Mouse (Mus musculus): Measurements from ENCODE around the gene Zfp341.

The Zfp341 gene

GRCm38 (mm10) chr2:154586405-154586804 lies 26.7 kb upstream of the Zfp341 start:
- DNase-seq (ENCODE audit: low read depth), result peak; percentile 75

DNA sequence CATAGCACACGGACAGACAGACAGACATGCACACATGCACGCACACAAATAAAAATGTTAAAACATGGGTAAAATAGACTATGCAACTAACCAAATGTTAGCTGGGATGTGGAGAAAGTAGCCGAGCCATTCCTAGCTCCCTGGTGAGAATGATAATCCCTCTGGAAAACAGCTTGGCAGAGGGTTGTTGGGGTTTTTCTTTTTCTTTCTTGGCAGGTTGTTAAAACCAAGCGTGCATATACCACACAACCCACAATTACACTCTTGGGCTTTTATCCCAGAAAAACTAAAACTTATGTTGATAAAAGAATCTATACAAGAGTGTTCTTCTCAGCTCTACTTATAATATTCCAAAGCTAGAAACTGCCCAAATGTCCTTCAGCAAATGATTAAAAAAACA lies 24.0 kb upstream of the Zfp341 start:
- DNase-seq (ENCODE audit: low read depth), result no peak

GRCm38 (mm10) chr2:154591239-154591638 lies 21.9 kb upstream of the Zfp341 start:
- no peak for DNase-seq (ENCODE audit: low read depth)

DNA sequence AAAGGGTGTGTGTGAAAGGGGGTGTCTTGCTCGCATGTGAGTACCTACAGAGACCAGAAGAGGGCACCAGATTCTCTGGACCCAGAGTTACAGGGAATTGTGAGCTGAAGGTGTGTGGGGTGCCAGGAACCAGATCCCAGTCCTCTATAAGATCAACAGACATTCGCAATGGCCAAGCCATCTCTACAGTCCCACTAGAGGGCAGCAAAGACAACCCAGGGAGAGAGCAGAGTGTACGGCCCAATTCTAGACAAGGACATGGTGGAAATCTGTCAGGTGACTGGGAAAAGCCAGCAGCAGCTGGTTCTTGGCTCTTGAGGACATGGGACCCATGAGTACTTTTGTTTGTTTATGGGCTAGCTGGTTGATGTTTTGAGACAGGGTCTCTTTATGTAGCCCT lies 20.1 kb upstream of the Zfp341 start:
- peak; percentile 62 for DNase-seq (ENCODE audit: low read depth)

DNA sequence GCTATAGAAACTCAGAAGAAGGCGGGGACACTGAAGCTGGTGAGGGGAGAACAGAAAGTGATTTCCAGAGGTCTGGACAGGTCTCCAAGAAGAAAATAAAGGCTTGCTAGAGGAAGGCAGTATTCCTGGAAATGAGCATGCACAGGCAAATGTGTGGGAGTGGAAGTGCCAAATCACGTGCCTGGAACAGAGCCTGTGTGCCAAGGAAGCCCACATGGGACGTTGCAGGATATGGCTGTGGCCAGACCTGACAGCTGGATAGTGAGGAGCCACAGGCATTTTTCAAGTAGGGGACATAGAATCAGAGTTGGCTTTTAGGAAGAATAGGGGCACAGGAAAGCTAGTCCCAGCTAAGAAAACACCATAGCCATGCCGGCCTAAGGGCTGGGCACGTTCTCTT lies 17.3 kb upstream of the Zfp341 start:
- DNase-seq (ENCODE audit: low read depth), result no peak

GRCm38 (mm10) chr2:154597399-154597798 lies 15.7 kb upstream of the Zfp341 start:
- DNase-seq (ENCODE audit: low read depth), result no peak

DNA sequence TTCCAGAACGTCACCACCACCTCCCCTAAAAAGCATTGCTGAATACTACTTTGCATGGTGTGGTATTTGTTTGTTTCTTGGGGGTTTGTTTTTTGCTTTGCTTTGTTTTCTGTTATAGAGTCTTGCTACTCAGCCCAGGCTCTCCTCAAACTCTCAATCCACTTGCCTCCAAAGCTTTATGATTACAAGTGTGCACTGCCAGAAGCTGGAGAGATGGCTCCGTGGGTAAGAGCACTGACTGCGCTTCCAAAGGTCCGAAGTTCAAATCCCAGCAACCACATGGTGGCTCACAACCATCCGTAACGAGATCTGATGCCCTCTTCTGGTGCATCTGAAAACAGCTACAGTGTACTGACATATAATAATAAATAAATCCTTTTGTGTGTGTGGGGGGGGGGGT lies 12.5 kb upstream of the Zfp341 start:
- no peak for DNase-seq (ENCODE audit: low read depth)

DNA sequence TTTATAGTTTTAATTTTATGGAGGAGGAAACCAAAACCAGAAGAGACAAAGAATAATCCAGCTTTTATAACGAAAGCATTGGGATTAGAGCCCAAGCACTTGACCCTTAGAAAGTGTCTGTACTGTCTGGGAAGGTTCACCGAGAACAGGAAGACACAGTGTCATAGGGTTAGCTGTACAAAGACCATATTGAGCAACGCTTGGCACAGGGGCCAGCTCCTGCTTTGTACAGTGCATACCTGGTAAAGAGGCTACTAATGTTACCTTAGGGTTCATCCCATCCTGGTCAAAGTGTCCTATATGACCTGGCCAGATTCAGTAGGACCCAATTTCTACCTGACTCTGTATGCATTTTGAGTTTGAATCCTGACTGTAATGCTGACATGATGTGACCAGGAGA lies 11.8 kb upstream of the Zfp341 start:
- DNase-seq (ENCODE audit: low read depth), result no peak

- no peak for DNase-seq (ENCODE audit: low read depth)
Observed at GRCm38 (mm10) chr2:154603007-154603637, 10.0 kb upstream of the Zfp341 start.

GRCm38 (mm10) chr2:154603638-154604153 lies 9.4 kb upstream of the Zfp341 start, which contains the start of gene Pxmp4:
Gene Pxmp4, minus strand, starts transcription at chr2:154603708.
- DNase-seq (ENCODE audit: low read depth), result peak; percentile 100

DNA sequence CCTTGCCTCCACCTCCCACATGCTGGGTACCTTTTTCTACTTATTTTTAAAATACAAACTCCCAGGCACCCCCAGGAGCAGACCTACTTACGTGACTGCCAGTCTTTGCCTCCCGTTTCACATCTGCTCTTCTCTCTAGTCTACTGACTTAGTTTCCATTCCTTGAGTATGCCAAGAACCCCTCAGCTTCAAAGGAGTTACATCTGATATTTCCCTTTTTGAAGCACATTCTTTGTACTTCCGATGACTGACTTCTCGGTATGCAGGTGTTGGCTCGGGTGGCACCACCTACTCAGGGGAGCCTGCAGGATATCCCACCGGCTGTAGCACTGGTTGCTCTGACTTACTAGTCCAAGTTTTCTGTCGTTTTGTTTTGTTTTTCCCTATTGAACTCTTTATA lies 8.9 kb upstream of the Zfp341 start:
- DNase-seq (ENCODE audit: low read depth), result no peak

GRCm38 (mm10) chr2:154606965-154607364 lies 6.1 kb upstream of the Zfp341 start:
- no peak for DNase-seq (ENCODE audit: low read depth)

- peak; percentile 24 for DNase-seq (ENCODE audit: low read depth)
Observed at GRCm38 (mm10) chr2:154609050-154609767, 3.9 kb upstream of the Zfp341 start.

DNA sequence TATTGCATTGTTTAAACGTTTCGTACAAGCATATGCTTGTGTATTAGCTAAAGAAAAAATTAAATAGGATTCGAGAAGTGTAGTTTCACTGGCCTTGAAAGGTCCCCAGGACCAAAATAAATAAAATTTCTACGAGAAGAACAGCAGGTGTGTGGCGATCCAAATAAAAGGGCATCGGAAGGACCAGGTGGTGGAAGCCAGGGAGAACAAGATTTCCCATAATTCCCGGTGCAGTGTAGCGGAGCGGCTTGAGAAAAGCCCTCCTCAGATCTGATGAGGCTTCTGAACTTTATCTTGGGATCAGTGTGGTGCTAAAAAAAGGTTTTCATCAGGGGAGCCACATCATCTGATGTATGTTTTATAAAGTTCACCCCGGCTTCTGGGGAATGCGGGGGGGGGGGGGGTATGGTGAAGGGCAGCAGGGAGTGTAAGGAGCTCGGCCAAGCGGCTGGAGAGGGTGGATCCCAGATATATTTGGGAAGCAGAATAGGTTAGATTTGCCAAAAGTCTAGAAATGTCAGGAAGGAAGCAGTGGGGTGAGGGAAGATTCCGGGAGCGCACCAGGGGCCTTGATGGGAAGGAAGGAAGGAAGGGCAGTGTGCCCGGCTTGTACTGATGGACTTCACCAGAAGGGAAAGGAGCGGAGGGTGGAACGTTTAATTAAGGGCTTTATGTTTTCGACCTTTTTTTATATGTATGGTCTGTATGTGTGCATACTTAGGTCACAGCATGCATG lies 1.9 kb downstream of the Zfp341 start:
- DNase-seq (ENCODE audit: low read depth), result peak; percentile 47

DNA sequence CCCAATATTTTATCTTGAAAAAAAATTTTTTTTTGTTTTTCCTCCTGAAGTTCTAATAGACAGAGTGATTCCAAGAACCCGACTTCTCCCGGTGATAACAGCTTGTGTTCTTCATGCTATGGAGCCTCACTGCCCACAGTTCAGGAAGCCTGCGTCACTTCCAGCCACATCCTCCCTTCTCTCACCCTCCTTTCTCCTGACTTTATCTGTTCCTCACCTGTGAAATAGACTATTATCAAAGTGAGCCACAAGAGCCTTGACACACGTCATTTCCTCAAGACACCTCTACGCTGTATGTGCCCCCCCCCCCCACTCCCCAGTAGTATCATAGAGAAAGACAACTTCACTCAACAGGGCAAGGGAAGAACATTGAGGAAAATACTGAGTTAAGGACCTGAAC lies 2.6 kb downstream of the Zfp341 start:
- DNase-seq (ENCODE audit: low read depth), result peak; percentile 96

GRCm38 (mm10) chr2:154617061-154617460 lies 4.0 kb downstream of the Zfp341 start:
- DNase-seq (ENCODE audit: low read depth), result no peak

- DNase-seq (ENCODE audit: low read depth), result no peak
Observed at GRCm38 (mm10) chr2:154621684-154622083, 8.6 kb downstream of the Zfp341 start.

DNA sequence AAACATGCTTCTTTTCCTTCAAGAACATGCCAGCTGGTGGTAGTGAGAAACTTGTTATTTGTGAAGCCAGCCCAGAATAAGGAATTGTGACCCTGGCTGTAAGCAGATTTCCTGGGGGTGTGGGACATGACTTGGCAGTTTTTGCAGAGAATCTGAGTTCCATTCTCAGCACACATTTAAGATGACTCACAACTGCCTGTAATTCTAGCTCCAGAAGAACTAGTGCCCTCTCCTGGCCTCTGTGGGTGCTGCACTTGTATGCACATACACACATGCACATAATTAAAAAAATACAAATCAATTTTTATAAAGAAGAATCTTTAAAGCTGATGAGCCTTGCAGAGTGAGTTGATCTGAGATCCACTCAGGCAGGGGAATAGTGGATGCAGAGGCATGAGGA lies 11.0 kb downstream of the Zfp341 start:
- DNase-seq (ENCODE audit: low read depth), result peak; percentile 54

- DNase-seq (ENCODE audit: low read depth), result no peak
Observed at GRCm38 (mm10) chr2:154630531-154630930, 17.4 kb downstream of the Zfp341 start.

GRCm38 (mm10) chr2:154632203-154632780 lies 19.2 kb downstream of the Zfp341 start:
- no peak for DNase-seq (ENCODE audit: low read depth)

DNA sequence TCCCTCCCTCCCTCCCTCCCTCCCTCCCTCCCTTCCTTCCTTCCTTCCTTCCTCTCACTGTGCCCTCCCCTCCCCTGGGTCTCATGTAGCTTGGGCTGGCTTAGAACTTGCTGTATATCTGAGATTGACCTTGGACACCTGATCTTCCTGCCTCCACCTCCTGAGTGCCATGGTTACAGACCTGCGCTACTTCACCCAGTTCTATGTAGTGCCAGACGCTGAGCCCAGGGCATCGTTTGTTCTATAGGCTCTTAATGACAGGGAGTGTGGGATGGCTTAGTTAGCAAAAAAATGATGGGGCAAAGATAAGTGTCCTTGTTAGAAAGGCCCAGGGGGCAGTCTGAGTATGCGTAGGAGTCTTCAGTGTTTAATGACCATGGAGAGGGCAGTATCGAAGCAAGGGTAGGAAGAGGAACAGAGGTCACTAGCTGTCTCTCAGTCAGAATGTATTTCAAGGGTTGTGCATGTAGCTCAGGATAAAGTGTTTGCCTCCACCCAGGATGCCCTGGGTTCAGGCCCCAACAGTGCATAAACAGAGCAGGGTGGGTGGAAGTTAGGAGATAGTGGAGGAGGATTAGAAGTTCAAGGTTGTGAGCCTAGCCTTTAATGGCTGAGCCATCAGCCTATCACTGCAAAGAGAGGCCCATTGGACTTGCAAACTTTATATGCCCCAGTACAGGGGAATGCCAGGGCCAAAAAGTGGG lies 20.1 kb downstream of the Zfp341 start:
- no peak for DNase-seq (ENCODE audit: low read depth)
